Mouse (Mus musculus) gastrocnemius, adult 8-10 months (tissue): ENCODE data around the gene Nol7. TPM values are rescaled to one million over a fixed set of nuclear protein-coding genes. Genes with fewer than 3 reads are reported as not detected.

Experiments used
- DNase-seq, 2 experiments: peaks; one replicate each; pipeline ENCODE4 v3.0.0; 2022; ENCODE audit warnings: low spot score in 2 of 2
- total RNA-seq, 4 experiments: library from RNA; stranded (reverse); gene quantifications; 2 replicates each; pipeline ENCODE4 v1.2.4; 2022

Gene Nol7
- total RNA-seq: 100 to 1,000 TPM in 3 of 4 experiments, 10 to 100 TPM in 1; 97.0 to 134 (median 111) TPM

DNA sequence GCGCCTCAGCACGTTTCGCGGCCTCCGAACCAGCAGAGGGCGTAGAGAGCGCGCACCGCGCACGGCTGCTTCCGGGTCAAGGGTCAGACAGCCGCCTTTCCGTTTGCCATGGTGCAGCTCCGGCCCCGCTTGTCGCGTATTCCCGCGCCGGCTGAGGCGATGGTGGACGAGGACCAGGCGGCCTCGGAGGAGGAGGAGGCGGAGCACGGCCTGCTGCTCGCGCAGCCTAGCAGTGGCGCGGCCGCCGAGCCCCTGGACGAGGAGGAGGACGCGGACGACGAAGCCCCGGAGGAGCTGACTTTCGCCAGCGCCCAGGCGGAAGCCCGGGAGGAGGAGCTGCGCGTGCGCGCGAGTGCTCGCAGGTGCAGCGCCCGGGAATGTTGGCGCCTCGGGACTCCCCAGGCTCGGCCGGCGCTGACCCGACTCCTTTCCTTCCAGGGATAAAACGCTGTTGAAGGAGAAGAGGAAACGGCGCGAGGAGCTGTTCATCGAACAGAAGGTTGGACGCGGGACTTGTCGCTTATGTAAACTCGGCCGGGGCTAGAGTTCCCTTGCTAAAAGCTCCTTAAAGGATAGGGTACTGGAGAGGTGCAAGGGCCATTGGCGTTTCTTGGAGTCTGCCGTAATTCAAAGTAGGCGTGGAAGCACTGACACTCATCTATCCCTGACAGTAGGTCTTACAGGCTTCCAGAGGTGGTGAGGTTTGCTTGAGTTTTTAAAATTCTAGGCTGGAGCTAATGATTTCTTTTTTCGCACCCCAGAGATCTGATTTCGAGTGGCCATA is at the start of gene Nol7:
Gene Nol7 (plus strand): TSS at position 94 of the 784 bp plus-strand sequence.
- peak; percentile 88 to 91 for DNase-seq

DNA sequence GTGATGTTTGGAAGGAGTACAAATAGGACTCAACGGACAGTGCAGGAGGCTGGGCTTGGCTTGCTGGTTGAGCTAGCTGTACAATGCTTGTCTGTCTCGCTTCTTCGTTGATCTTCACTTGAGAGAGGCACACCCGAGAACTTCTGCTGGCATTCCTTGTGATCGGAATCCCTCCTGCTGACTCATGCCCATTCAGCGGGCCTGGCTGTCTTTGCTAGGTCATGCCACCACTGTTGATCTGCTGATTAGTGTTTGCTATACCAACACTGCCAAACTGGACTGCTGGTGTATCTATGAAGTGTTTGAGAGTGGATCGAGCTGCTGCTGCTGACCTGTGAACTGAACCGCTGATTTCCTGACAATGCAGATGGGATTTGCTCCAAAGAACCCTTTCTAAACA is 48.8 kb upstream of the Nol7 start:
- no peak for DNase-seq

DNA sequence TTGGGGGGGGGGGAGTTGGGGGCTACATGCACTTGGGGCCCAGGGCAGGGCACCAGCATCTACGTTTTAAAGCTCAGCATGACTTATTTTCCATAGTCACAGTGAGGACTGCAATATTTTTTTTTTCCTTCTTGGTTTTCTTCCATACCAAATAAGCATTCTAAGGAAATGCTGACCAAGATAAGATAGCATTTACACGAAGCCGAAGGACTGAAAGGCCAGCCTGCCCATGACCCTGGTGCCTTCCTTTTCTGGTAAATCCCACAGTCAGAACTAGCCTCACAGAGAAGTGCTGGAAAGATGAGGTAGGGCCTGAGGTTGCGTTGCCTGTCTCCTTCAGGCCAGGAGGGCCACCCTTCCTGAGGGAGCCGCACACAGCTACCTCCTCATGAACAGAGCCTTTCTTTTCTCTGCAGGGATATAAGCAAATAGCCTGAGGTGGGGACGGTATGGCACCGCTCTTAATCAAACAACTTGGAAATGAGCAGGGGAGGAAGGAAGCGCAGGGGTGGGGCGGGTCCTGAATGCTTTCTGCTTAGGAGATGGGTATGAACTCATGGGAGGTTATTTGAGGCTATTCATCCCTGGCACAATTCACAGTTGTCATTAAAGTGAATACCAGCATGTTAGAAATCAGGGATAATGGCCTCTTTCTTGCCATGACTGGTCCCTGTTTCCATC is 47.6 kb upstream of the Nol7 start:
- no peak for DNase-seq

DNA sequence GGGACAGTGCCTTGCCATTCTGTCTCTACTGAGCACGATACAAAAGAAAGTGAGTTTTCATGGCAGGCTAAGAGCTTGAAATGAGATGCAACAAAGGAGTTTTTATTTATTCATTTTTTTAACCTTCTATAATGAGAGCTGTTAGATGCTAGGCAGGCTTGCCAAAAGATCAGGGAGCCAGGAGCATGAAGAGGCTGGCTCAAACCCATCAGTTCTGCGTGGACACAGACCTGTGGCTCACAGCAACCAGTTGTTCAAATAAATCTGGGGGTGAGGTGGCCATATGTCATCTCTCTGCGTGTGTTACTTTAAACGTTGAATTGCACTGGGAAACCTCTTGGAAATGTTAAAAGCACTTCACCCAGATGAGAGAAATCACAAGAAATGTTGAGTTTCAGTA is 44.8 kb upstream of the Nol7 start:
- DNase-seq: no peak

DNA sequence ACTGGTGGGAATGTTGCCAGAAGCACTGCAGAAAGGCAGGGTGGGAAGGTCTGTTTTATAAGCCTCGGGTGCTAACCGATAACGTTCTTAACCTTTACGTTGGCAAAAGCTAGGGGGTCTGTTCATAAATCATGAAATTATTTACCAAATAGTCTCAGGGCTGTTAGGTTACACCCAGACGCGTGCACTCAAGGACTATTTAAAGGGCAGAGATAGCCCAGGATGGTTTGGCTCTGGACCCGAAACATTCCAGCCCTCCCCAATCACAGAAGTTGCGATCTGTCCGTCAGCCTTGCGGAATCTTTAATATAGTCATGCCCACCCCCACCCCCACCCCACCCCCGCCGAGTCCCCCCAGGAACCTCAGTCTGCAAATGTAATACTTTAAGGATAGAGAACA is 43.8 kb upstream of the Nol7 start:
- no peak for DNase-seq

DNA sequence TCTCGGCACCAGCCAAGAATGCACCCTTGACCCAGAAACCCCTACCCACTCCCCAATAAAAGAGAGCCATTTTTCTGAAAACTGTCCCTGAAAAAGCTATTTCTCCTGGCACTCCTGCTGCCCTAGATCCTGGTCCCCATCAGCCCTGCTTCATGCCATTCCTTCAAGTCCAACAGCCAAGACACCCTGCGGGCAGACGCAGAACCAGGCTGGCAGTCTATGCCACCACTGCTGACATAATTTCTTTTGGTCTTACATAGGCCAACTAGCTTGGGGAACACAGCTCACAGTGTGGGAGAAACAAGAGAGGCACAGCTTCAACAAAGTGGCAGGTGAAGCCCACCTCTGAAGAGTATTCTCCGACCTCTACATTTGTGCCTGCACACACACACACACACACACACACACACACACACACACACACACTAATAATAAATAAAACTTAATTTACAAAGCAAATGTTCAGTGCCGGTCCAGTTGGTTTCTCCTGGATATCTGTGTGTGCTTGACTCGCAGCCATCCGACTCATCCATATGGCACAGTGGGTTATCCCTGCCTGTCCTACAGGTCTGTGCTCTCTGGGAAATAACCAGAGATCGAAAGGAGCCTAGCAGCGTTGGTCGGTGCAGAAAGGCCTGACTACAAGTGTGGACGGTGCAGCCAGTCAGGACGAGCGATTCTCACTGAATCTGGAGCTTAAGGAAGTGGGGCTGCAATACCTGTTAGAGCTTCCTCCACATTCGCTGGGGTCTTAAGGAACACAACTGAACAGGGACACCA is 41.7 kb upstream of the Nol7 start:
- no peak for DNase-seq

DNA sequence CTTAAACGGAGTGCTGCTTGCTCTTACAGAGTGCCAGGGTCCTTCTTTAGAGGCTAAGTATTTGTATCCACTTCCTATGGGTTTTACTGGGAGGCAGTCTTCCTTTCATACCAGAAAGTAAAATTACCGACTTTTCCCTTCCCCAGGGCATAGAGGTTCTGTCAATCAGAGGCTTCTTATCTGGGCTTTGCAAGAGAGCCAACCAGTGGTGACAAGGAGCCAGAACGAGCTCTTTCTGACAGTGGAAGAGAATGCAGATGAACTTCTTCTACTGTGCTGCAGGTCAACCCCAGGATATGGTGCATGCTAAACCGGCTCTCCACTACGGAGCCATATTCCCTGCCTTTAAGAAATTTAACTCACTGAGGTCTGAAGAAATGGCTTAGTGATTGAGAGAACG is 37.7 kb upstream of the Nol7 start:
- DNase-seq: no peak

DNA sequence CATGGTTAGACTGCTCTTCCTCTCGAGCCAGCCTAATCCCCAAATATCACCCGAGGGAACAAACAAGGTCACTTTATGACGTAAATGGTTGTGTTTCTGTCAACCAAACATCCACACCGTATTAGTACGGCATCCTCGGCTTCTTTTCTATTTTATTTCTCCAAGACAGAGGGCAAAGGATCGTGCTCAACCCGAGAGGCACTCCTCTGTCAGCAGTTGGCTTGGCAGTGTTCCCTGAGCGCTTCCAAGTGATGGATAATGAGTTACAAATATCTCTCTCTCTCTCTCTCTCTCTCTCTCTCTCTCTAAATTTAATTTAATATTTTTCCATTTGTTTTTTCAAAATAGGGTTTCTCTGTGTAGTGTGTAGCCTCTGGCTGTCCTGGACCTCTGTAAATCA is 35.8 kb upstream of the Nol7 start:
- no peak for DNase-seq

DNA sequence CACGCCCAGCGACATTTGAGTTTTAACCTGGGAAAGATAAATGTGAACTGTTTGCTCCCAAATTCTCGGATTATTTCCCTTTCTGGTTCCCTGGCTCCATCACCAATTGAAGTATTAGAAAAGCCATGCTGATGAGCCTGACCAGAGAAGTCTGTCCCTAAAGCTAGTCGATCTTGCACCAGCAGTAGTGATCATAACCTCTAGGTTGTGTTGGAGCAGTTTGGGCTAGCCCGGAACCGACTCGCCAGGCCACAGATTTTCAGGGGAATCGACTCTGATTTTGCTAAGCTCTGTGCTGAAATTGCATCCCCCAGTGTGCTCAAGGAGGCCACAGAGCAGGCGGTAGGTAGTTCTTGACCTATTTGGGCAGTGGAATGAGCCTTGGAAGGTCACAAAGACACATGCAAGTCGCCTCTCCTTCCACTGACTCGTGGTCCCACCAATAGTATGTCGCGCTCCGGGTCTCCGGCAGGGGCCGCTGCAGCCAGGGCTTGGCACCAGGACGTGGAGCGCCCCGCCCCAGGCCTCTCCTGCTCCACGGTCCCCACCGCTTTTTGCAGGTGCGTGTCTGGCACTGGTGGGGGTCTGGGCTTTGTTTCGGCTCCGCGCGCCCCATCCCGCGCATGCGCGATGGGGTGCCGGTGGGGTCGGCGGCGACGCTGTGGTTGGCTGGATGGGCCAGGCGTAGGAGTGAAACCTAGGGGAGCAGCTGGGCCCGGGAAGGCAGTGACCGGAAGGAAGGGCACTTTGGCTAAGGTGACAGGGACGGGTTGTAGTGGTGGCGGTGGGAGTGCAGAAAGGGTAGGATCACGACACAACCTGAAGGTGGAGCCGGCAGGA is 33.0 kb upstream of the Nol7 start, which contains the start of gene Sirt5:
Gene Sirt5 (plus strand): TSS at position 512 of the 840 bp plus-strand sequence.
- DNase-seq: peak; percentile 80 to 83

DNA sequence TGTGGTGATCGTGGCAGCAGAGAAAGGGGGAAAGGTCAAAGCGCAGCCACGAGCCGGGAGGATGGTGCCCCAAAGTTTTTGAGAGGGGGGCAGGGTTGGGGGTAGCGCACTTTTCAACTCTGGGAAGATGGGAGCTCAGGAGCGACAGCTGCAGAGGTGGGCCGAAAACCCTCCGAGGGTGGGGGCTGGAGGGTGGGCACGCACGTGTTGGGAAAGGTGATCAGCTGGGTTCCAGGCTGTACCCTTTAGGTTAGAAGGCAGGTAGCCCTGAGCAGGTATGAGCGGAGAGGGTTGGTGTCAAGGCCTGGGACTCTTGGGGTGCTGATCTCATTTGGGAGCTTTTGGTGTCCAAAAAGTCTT is 32.4 kb upstream of the Nol7 start:
- no peak for DNase-seq

DNA sequence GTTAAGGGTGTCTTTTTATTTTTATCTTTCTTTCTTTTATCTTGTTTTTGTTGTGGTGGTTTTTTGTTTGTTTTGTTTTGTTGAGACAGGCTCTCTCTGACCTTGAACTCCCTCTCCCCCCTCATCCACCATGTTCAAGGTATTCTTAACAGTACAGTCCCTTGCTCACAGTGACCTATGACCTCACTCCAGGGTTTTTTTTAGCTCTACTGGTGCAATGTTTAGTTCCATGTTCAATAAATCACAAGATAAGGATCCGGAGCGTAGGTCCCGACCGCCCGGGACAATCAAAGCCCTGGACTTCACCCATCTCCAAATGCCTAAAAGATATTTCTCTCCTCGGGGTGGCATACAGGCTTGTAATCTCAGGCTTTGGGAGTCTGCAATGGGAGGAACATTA is 28.1 kb upstream of the Nol7 start:
- no peak for DNase-seq

DNA sequence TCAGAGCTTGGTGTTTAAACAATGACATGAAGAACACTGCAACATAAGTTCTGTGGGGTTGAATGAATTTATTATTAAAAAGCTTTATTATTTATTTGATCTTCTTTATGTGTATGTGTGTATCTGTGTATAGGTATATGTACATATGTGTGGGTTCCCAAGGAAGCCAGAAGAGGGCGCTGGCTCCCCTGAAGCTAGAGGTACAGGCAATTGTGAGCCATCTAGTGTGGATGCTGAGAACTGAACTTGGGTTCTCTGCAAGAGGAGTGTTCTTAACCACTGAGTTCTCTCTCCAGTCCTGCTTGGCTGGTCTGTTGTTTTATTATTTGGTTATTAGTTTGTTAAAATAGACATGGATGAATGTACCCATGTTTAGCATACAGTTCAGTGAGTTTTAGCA is 25.3 kb upstream of the Nol7 start:
- no peak for DNase-seq

DNA sequence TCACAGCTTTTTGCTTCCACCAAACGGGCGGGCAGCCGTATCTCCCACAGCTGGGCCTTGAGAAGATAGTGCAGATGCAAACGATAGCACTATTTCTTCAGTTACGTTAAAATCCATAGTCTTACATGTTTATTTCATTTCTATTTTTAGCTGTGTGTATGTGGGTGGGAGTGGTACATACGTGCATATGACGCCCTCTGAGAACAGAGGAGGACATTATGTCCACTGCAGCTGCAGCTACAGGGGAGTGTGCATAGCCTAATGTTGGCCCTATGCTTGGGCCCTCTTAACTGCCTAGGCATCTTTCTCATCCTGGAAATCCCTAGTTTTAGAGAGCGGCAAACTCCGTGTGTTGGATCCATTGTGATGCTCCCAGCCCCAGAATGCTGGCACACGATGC is 24.0 kb upstream of the Nol7 start:
- no peak for DNase-seq

DNA sequence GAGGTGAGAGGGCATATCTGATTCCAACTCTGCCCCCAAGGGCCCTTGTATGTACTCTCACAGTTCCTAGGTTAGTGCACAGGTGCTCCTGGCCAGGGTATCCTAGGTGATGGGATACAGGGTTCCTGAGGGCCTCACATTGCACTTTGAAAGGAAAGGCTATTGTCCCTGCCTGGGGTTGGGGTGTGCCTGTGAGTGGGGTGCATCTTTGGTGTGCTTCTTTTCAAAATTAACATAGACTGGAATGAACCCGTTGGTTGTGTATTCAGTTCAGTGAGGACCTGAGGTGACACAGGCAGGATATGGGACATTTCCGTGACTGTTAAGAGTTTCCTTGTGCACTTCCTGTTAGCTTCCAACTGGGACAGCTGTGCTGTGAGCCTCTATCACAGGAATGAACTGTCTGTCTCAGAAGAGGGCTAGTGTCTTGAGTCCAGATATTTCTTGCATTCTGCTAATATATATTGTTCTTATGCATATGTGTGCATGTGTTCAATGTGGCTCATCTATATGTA is 23.2 kb upstream of the Nol7 start:
- DNase-seq: no peak

DNA sequence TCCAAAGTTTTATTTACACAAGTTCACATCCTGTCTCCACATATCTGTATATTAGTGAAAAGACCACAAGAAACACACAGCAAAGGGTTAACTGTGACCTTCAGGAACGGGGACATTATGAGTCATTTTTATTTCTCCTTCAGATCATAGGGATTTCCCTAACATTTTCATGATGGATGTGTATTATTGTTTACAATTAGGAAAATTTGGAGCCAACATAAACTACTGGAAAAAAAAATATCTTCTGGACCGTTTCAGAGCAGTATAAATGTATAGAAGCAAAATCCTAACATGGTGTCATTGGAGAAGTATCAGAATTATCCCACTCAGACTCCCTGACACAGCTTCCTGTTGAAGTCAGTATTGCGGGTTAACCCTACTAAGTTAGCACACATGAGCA is 18.2 kb upstream of the Nol7 start:
- DNase-seq: no peak

DNA sequence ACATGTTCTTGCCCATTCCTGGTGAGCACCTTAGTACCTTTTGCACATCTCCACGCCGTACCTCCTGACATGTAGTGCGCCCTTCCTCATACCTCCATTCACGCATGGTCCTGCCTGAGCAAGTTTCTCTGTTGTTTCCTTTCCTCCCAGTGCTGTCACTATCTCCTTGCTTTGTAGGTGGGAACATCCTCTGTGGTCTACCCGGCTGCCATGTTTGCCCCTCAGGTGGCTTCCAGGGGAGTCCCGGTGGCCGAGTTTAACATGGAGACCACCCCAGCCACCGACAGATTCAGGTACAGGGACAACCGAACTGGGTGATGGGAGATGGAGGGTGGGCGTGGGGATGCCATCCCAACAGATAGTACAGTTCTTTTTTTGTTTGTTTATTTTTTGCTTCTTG is 12.9 kb upstream of the Nol7 start:
- no peak for DNase-seq

DNA sequence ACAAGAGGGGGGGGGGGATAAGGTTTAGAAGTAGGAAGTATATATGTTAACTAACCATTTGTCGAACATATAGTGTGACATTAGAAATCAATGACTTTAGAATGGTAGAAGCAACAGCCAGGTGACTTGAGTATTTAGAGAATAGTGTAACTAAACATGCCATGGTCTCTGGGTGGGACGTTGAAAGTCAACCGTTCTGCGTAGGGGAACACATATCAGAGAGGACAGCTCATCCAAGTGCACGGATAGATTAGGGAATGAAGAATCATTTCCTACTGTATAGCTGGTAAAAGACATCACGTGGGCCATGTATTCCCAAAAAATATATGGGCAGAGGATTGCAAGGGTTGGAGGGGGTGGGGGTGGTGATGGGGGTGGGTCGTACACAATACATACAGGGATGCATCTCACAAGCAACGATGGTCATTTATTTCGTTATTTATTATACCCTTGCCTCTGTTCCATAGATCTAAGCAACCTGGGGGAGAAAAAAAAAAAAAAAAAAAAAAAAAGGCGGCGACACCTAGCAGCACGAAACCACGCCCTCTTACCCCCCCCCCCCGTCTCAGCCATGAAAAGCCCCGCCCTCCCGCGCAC is 392 bp upstream of the Nol7 start:
- DNase-seq: no peak

DNA sequence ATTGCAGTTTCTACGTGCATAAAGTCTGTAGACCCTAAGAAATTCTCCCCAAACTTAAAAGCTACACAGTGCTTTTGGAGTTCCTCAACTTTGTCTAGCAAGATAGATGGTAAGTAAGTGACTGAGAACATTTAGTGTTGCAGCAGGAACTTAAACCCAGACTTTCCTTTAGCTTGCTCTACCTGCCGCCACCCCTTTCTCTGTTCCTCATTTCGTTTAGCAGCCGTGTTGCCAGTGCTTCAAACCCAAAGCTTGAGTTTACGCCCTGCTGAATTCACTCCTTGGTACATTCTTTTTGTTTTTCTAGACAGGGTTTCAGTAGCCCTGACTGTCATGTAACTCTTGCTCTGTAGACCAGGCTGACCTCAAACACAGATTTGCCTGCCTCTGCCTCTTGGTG is 1.4 kb downstream of the Nol7 start:
- DNase-seq: no peak

DNA sequence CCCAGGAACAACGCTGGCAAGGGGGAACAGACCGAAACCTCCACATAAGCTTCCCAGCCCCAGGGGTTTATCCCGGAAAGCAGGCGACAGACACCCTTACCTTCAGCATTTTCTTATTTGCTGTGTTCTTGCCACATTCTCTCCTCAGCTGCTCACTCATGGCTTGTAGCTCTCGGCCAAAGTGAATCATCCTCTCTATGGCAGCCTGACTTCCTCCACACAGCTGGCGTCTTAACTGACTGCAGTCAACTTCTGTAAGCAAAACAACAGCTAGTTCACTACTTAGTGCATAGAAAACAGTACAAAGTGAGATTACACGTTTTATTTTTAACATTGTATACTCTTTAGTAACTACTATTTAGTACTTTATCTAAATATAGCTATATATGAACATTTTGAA is 14.1 kb downstream of the Nol7 start:
- DNase-seq: no peak

DNA sequence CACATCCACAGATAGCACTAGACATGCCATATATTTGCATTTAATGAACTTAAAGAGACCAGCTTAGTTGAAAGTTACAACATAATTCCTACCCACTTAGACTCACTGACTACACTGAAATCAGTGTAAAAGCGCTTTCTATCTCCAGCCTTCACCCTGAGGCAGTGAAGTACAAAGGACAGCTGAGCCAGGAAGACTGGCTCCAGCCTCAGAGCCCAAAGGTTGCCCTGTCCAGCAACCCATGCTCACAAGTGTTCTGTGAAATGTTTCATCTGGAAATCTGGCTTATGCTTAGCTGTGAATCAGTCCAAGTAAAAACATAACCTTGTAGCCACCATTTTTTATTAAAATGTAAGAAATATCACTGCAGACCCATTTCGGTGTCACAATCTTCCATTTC is 15.4 kb downstream of the Nol7 start:
- no peak for DNase-seq

DNA sequence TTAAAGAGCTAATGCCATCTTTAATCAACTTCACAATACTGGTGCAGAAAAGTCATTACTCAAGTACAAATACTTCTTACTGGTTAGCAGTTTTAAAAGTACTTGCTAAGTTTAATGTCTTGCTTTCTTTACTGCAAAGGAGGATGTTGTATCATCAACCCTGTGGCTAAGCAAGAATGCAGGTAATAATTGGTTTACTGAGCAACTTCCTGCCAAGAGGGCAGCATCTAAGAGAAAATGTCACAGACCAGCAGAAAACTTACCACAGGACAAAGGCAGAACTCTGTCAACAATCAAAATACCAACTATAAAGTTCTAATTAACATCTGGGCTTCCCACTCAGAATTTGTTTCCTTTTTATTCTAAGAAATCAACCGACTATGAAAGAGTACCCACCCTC is 17.1 kb downstream of the Nol7 start:
- DNase-seq: no peak
